Mouse (Mus musculus): Measurements from ENCODE around the gene Ap1b1. TPM values are rescaled to one million over a fixed set of nuclear protein-coding genes. Genes with fewer than 3 reads are reported as not detected.

The Ap1b1 gene
- total and polyA plus RNA-seq, 3 experiments = 38.6 to 57.8 (median 44.2) TPM

- H3K4me3 ChIP-seq (replicated peaks in 1 of 3; ENCODE audit: low read depth in 2 of 3, low read length in 2 of 3, poor library complexity in 1 of 3) = no peak overlapping the region
- dilution Hi-C loops (cut with MboI; ENCODE audit: extremely low pct_ligation_motif_present, extremely low pct_unique_long_range_greater_than_20kb, low sequenced_read_pairs) = no loop called here
- no peak for DNase-seq (ENCODE audit: extremely low read depth)
- H3K27ac ChIP-seq (ENCODE audit: insufficient read depth, low read depth) = no peak overlapping the region
- no peak for TF ChIP-seq ZMIZ1 (IDR thresholded peaks at IDR 0.05; ENCODE audit: low read depth, low read length)
- no peak for TF ChIP-seq HCFC1 (IDR thresholded peaks at IDR 0.05; ENCODE audit: low read depth, low read length)
- no peak for TF ChIP-seq MAFK (IDR thresholded peaks at IDR 0.05; ENCODE audit: insufficient replicate concordance, low read length)
- no peak for TF ChIP-seq MAZ (IDR thresholded peaks at IDR 0.05; ENCODE audit: low read depth, low read length)
- no peak for TF ChIP-seq BHLHE40 (IDR thresholded peaks at IDR 0.05; ENCODE audit: low read depth, low read length)
- no peak for TF ChIP-seq ZC3H11A (IDR thresholded peaks at IDR 0.05; ENCODE audit: low read depth, low read length)
- no peak for TF ChIP-seq KAT2A (IDR thresholded peaks at IDR 0.05; ENCODE audit: insufficient replicate concordance, low read length)
- no peak for TF ChIP-seq POLR2AphosphoS2 (IDR thresholded peaks at IDR 0.05; ENCODE audit: low read depth, low read length)
- no peak for TF ChIP-seq PAX5 (IDR thresholded peaks at IDR 0.05; ENCODE audit: low read length)
- TF ChIP-seq MYC (IDR thresholded peaks at IDR 0.05; ENCODE audit: low read depth, low read length) = no peak
- no peak for TF ChIP-seq USF1 (IDR thresholded peaks at IDR 0.05; ENCODE audit: low read depth, low read length)
- TF ChIP-seq ZNF384 (IDR thresholded peaks at IDR 0.05; ENCODE audit: low read depth, low read length) = no peak
- no peak for TF ChIP-seq CHD1 (IDR thresholded peaks at IDR 0.05; ENCODE audit: low read depth, low read length)
- no peak for TF ChIP-seq JUND (conservative IDR thresholded peaks at IDR 0.05; ENCODE audit: low read depth, low read length)
- no peak for TF ChIP-seq MAX (IDR thresholded peaks at IDR 0.05; ENCODE audit: low read length)
- no peak for TF ChIP-seq USF2 (conservative IDR thresholded peaks at IDR 0.05; ENCODE audit: low read depth, low read length)
- no peak for TF ChIP-seq EP300 (IDR thresholded peaks at IDR 0.05; ENCODE audit: low read length)
- H3K27me3 ChIP-seq (replicated peaks) = no peaks in the 10 kb centered on the region
- H3K9me3 ChIP-seq (replicated peaks; ENCODE audit: low read length) = no peaks in the 10 kb centered on the region
- no peak overlapping the region for H3K9ac ChIP-seq (ENCODE audit: insufficient read depth, low read depth)
- in situ Hi-C loops (cut with MboI; ENCODE audit: low pct_ligation_motif_present, low pct_unique_long_range_greater_than_20kb, low sequenced_read_pairs) = no loop called here
- no peak overlapping the region for H3K4me2 ChIP-seq (ENCODE audit: insufficient read depth, low read depth, poor library complexity, severe bottlenecking)
- H3K4me1 ChIP-seq (ENCODE audit: control insufficient read depth in 1 of 2, insufficient read depth in 2 of 2) = peaks cover 0 to 15% of the 10 kb centered on the region in 2 experiments; a peak in 2 of 4 replicates
- peaks cover 7 to 49% of the 10 kb centered on the region in 2 experiments for H3K36me3 ChIP-seq (replicated peaks in 1 of 2; ENCODE audit: control insufficient read depth in 1 of 2, insufficient read depth in 1 of 2, low read length in 1 of 2)
- H3K79me2 ChIP-seq (replicated peaks; ENCODE audit: control insufficient read depth, extremely low read depth, insufficient read depth, poor library complexity, severe bottlenecking) = no peaks in the 10 kb centered on the region; the same call in 1 of the 2 replicates
These were observed 16.2 kb downstream of the Ap1b1 start for GRCm38 (mm10) chr11:5002826-5003225.

- H3K9ac ChIP-seq (ENCODE audit: insufficient read depth, low read depth) = no peak overlapping the region
- TF ChIP-seq ZMIZ1 (IDR thresholded peaks at IDR 0.05; ENCODE audit: low read depth, low read length) (no peak), JUND (conservative IDR thresholded peaks at IDR 0.05; ENCODE audit: low read depth, low read length) (no peak), PAX5 (IDR thresholded peaks at IDR 0.05; ENCODE audit: low read length) (no peak), ZC3H11A (IDR thresholded peaks at IDR 0.05; ENCODE audit: low read depth, low read length) (no peak), MAX (IDR thresholded peaks at IDR 0.05; ENCODE audit: low read length) (no peak), USF1 (IDR thresholded peaks at IDR 0.05; ENCODE audit: low read depth, low read length) (no peak), BHLHE40 (IDR thresholded peaks at IDR 0.05; ENCODE audit: low read depth, low read length) (no peak), ZKSCAN1 (IDR thresholded peaks at IDR 0.05; ENCODE audit: borderline replicate concordance, low read depth, low read length) (no peak), UBTF (IDR thresholded peaks at IDR 0.05; ENCODE audit: low read depth, low read length) (no peak), MAZ (IDR thresholded peaks at IDR 0.05; ENCODE audit: low read depth, low read length) (no peak), EP300 (IDR thresholded peaks at IDR 0.05; ENCODE audit: low read length) (no peak), SMC3 (IDR thresholded peaks at IDR 0.05; ENCODE audit: low read depth, low read length) (no peak), MYC (IDR thresholded peaks at IDR 0.05; ENCODE audit: low read depth, low read length) (no peak), IRF4 (IDR thresholded peaks at IDR 0.05; ENCODE audit: low read depth, low read length) (no peak)
- dilution Hi-C loops (cut with MboI; ENCODE audit: extremely low pct_ligation_motif_present, extremely low pct_unique_long_range_greater_than_20kb, low sequenced_read_pairs) = no loop called here
- peaks cover 3 to 31% of the 10 kb centered on the region in 2 experiments; a peak in 3 of 4 replicates for H3K4me1 ChIP-seq (ENCODE audit: control insufficient read depth in 1 of 2, insufficient read depth in 2 of 2)
- H3K4me2 ChIP-seq (ENCODE audit: insufficient read depth, low read depth, poor library complexity, severe bottlenecking) = no peak overlapping the region
- peaks cover 6 to 38% of the 10 kb centered on the region in 2 experiments for H3K36me3 ChIP-seq (replicated peaks in 1 of 2; ENCODE audit: control insufficient read depth in 1 of 2, insufficient read depth in 1 of 2, low read length in 1 of 2)
- H3K4me3 ChIP-seq (replicated peaks in 1 of 3; ENCODE audit: low read depth in 2 of 3, low read length in 2 of 3, poor library complexity in 1 of 3) = no peak overlapping the region
- DNase-seq (ENCODE audit: extremely low read depth) = no peak
- no peaks in the 10 kb centered on the region for H3K79me2 ChIP-seq (replicated peaks; ENCODE audit: control insufficient read depth, extremely low read depth, insufficient read depth, poor library complexity, severe bottlenecking)
- no peak overlapping the region for H3K27ac ChIP-seq (ENCODE audit: insufficient read depth, low read depth)
- no peaks in the 10 kb centered on the region for H3K27me3 ChIP-seq (replicated peaks)
- in situ Hi-C loops (cut with MboI; ENCODE audit: low pct_ligation_motif_present, low pct_unique_long_range_greater_than_20kb, low sequenced_read_pairs) = no loop called here
- no peaks in the 10 kb centered on the region for H3K9me3 ChIP-seq (replicated peaks; ENCODE audit: low read length)
These were observed 18.9 kb downstream of the Ap1b1 start for GRCm38 (mm10) chr11:5005528-5005927.

All from CH12.LX (cell line).